Mouse (Mus musculus) liver, embryonic 14.5 days (tissue): ENCODE data around the gene E2f4. TPM values are rescaled to one million over a fixed set of nuclear protein-coding genes. Genes with fewer than 3 reads are reported as not detected.

ENCODE experiments used
- ATAC-seq: fragments of 200-750 bp; cut with Nextera tagmentation; 2 replicates; pipeline ENCODE4 v1.8.0; 2017; ENCODE audit warnings: moderate number of reproducible peaks, mild to moderate bottlenecking, moderate library complexity; ENCODE audit not compliant: insufficient read depth
- DNase-seq, 3 experiments: peaks; one replicate each; pipeline ENCODE4 v3.0.0-alpha.2; 2012 to 2013; ENCODE audit warnings: low read depth in 3 of 3, low spot score in 3 of 3
- H3K27ac ChIP-seq: fragments of 300-500 bp; sonication (generic); 2 replicates; pipeline ENCODE4 v1.5.1; 2014; ENCODE audit warnings: moderate library complexity, mild to moderate bottlenecking, control low read depth, inconsistent platforms
- H3K27me3 ChIP-seq: fragments of 300-500 bp; sonication (generic); 2 replicates; pipeline ENCODE4 v1.6.1; 2014; ENCODE audit warnings: mild to moderate bottlenecking, low read length, moderate library complexity; ENCODE audit not compliant: control insufficient read depth, insufficient read depth
- H3K36me3 ChIP-seq: fragments of 300-500 bp; sonication (generic); replicated peaks from 2 replicates; pipeline ENCODE4 v1.6.1; 2014; ENCODE audit warnings: low read depth; ENCODE audit not compliant: control insufficient read depth, insufficient read depth
- H3K4me1 ChIP-seq, 2 experiments: fragments of 200-500 bp in 1 of 2; fragments of 300-500 bp in 1 of 2; sonication (generic) in 1 of 2; replicated peaks; 2 replicates each; pipeline ENCODE4 v1.6.1; 2012 to 2014; ENCODE audit warnings: antibody characterized with exemption in 1 of 2, inconsistent platforms in 1 of 2, low read length in 1 of 2; ENCODE audit not compliant: control insufficient read depth in 2 of 2, insufficient read depth in 2 of 2
- H3K4me2 ChIP-seq: fragments of 300-500 bp; sonication (generic); 2 replicates; pipeline ENCODE4 v1.6.1; 2014; ENCODE audit warnings: low read depth, mild to moderate bottlenecking, control low read depth, moderate library complexity
- H3K4me3 ChIP-seq, 2 experiments: fragments of 200-500 bp in 1 of 2; fragments of 300-500 bp in 1 of 2; sonication (generic) in 1 of 2; 2 replicates each; pipeline ENCODE4 v1.5.1; 2012 to 2014; ENCODE audit warnings: low read depth in 2 of 2, low read length in 2 of 2, mild to moderate bottlenecking in 2 of 2, control low read depth in 1 of 2, inconsistent platforms in 1 of 2, moderate library complexity in 1 of 2; ENCODE audit not compliant: insufficient read depth in 1 of 2
- H3K9ac ChIP-seq: fragments of 300-500 bp; sonication (generic); replicated peaks from 2 replicates; pipeline ENCODE4 v1.6.1; 2014; ENCODE audit warnings: mild to moderate bottlenecking, control low read depth, moderate library complexity
- H3K9me3 ChIP-seq: fragments of 300-500 bp; sonication (generic); 2 replicates; pipeline ENCODE4 v1.6.1; 2016; ENCODE audit warnings: low read length, mixed read lengths; ENCODE audit not compliant: control insufficient read depth
- CTCF ChIP-seq: IDR thresholded peaks from 2 replicates; pipeline ENCODE4 v1.5.1; 2016; ENCODE audit warnings: antibody characterized with exemption, low read depth, control low read depth
- EP300 ChIP-seq: IDR thresholded peaks from 2 replicates; pipeline ENCODE4 v1.6.1; 2016; ENCODE audit warnings: antibody characterized with exemption, low read depth
- WGBS: fragments of 180-500 bp; shearing (Covaris S2); extraction: QIAGEN DNeasy Blood & Tissue Kit; methylation state at CpG from one replicate; pipeline ENCODE4 v1.1.7; 2014; ENCODE audit not compliant: insufficient replicate concordance; 5-methylcytosine and 5-hydroxymethylcytosine counted together
- polyA plus RNA-seq, 2 experiments: library from polyadenylated mRNA; depleted of rRNA in 1 of 2; stranded (reverse) in 1 of 2; unstranded in 1 of 2; fragments of >200 nt; fragmentation: Nextera tagmentation in 1 of 2; extraction: Ambion mirVana in 1 of 2; gene quantifications; 2 replicates each; pipeline versions ENCODE4 v1.2.1 to v1.2.3; 2012 to 2014

The E2f4 gene
- polyA plus RNA-seq, 2 experiments = 206 to 275 TPM

- no peak for DNase-seq
- peak overlapping the region; percentile 80 for H3K9ac ChIP-seq
- peak overlapping the region; percentile 98 for H3K27ac ChIP-seq
- H3K9me3 ChIP-seq = no peaks in the 10 kb centered on the region
- H3K27me3 ChIP-seq = no peaks in the 10 kb centered on the region
- peak overlapping the region; percentile 89 for H3K4me2 ChIP-seq
- peaks cover 27% of the 10 kb centered on the region for H3K36me3 ChIP-seq
- WGBS = under 1% methylated on average over 12 of the region's 12 CpGs
- ATAC-seq = peak; percentile 17
- H3K4me1 ChIP-seq = peaks cover 35 to 39% of the 10 kb centered on the region in 2 experiments
- peak overlapping the region; percentile 75 to 94 for H3K4me3 ChIP-seq
- TF ChIP-seq EP300 = no peak
- no peak for TF ChIP-seq CTCF
These were observed 28.2 kb downstream of the E2f4 start for GRCm38 (mm10) chr8:105325641-105326093.

GRCm38 (mm10) chr8:105326141-105326672 lies 28.7 kb downstream of the E2f4 start, which contains the start of the genes Lrrc29 and Tmem208:
Gene Lrrc29, minus strand, starts transcription at chr8:105326278.
Gene Tmem208, plus strand, starts transcription at chr8:105326354.
- Histone ChIP-seq H3K9me3 (no peaks in the 10 kb centered on the region), H3K27ac (peak within 1 kb of the TSS; percentile 98), H3K36me3 (peaks cover 30% of the 10 kb centered on the region), H3K9ac (peak within 1 kb of the TSS; percentile 83), H3K27me3 (no peaks in the 10 kb centered on the region), H3K4me1 (peaks cover 34 to 38% of the 10 kb centered on the region in 2 experiments), H3K4me3 (peak within 1 kb of the TSS; percentile 75 to 94), H3K4me2 (peak within 1 kb of the TSS; percentile 93)
- TF ChIP-seq CTCF (peak; percentile 81), EP300 (no peak)
- DNase-seq = peak; percentile 96
- WGBS = under 1% methylated on average over 36 of the region's 36 CpGs
- peak; percentile 77 for ATAC-seq

GRCm38 (mm10) chr8:105326968-105327367 lies 29.5 kb downstream of the E2f4 start:
- Histone ChIP-seq H3K9me3 (no peaks in the 10 kb centered on the region), H3K4me2 (peak overlapping the region; percentile 93), H3K27me3 (no peaks in the 10 kb centered on the region), H3K4me1 (peaks cover 31 to 32% of the 10 kb centered on the region in 2 experiments), H3K9ac (peak overlapping the region; percentile 83), H3K27ac (peak overlapping the region; percentile 79), H3K36me3 (peaks cover 29% of the 10 kb centered on the region), H3K4me3 (peak overlapping the region; percentile 75 to 94)
- ATAC-seq (no peak), DNase-seq (no peak)
- TF ChIP-seq CTCF (no peak), EP300 (no peak)
- 18% methylated on average over 6 of the region's 6 CpGs for WGBS

DNA sequence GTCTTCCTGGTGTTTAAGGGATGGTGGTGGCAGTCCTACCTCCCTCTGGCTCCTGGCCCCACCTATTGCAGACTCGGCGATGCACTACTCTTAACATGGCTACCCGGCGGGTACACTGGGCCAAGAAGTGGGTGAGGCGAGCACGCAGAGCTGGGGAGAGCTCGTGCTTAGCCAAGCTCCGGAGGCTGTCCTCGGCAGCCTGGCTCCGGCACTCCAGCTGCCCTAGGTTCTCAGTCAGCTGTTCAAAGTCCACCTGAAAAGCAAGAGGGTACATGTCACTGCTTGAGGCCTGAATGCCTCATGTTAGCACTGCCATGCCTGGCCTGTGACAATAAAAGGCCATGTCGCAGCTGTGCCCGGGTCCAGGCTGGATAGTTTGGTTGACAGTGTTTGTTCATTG lies 32.9 kb downstream of the E2f4 start:
- ATAC-seq = no peak
- H3K36me3 ChIP-seq = peaks cover 28% of the 10 kb centered on the region

DNA sequence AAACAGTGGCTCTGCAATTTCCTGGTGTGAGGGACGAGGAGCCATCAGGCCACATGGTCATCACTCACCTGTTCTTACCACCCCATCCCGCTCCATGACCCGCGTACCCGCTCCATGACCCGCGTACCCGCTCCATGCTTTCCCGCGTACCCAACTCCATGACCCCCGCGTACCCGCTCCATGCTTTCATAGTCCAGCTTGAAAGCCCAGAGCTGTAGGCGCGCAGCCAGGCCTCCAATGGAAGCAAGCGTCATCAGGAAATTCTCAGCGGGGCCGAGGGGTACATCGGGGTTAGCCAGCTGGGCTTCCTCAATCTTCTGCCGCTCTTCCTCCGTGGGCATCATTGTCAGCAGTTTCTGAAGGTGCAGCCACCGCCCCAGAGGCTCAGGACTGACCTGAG lies 34.0 kb downstream of the E2f4 start:
- H3K4me1 ChIP-seq = peaks cover 0 to 3% of the 10 kb centered on the region in 2 experiments; a peak in 2 of 4 replicates
- H3K9me3 ChIP-seq = no peaks in the 10 kb centered on the region
- H3K4me3 ChIP-seq = no peak overlapping the region
- H3K9ac ChIP-seq = no peak overlapping the region
- ATAC-seq = no peak
- no peak for DNase-seq
- no peak overlapping the region for H3K4me2 ChIP-seq
- 93% methylated on average over 22 of the region's 22 CpGs for WGBS
- no peaks in the 10 kb centered on the region for H3K27me3 ChIP-seq
- no peak overlapping the region for H3K27ac ChIP-seq
- TF ChIP-seq EP300 (no peak), CTCF (no peak)
- peaks cover 28% of the 10 kb centered on the region for H3K36me3 ChIP-seq

More for the DNA sequence above, 32.9 kb downstream of the E2f4 start:
- no peak for TF ChIP-seq EP300
- no peak for TF ChIP-seq CTCF
- no peak overlapping the region for H3K4me2 ChIP-seq
- H3K27me3 ChIP-seq = no peaks in the 10 kb centered on the region
- no peak overlapping the region for H3K4me3 ChIP-seq
- no peak overlapping the region for H3K27ac ChIP-seq
- no peak overlapping the region for H3K9ac ChIP-seq
- 89% methylated on average over 12 of the region's 12 CpGs for WGBS
- no peaks in the 10 kb centered on the region for H3K9me3 ChIP-seq
- DNase-seq = no peak
- H3K4me1 ChIP-seq = peaks cover under 1 to 6% of the 10 kb centered on the region in 2 experiments
